Mouse (Mus musculus) cerebellum, adult 11-12 months (tissue): ENCODE data around the gene Gm47985.
"Not testable (repeated sequence)": the region's sequence is repeated elsewhere in the genome, so short reads cannot be mapped to it uniquely, and the experiment has no call there.

Experiments
- DNase-seq: peaks from one replicate; pipeline ENCODE4 v3.0.0; 2022

The Gm47985 gene

DNA sequence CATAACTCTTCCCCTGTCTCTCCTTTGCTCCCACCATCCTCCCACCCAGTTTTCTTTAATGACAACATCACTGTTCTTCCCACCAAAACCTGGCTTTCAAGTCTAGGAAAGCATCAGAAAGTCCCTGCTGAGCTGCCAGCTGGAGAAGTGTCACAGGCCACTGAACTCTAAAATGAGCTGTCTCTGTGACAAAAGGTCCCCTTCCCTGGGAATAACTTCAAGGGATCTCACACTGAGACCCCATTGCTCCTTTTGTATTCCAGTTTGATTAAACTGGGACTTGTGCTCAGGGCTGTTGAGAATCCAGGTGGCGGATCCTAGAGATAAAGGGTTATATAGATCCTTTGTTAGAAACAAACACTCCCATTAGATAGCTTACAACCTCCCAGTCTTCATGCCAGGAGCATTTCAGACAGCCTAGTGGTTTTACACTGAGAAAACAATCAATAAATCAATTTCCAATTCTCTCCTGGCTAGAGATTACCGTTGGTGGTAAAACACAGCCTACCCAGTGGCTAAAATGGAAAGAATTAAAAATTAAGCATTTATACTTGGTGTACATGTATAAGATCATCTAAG lies 3.7 kb upstream of the Gm47985 start:
- DNase-seq: no peak

DNA sequence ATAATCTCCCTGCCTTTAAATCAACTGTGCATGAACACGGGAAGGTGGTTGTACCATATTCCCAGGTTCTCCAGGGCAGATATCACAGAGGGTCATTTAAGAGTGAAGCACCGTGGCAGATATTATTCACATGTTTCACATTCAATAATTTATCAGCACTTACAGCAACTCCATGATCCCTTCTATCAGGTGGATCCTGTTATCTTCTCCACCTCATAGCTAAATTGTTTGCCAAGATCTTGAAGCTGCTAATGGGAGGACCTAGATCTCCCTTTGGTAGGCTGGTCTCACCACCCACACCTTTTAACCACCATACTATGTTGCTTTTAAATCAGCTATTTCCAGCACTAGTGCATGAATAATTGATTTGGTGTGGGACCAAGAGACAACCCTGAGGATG lies 2.2 kb upstream of the Gm47985 start:
- no peak for DNase-seq

DNA sequence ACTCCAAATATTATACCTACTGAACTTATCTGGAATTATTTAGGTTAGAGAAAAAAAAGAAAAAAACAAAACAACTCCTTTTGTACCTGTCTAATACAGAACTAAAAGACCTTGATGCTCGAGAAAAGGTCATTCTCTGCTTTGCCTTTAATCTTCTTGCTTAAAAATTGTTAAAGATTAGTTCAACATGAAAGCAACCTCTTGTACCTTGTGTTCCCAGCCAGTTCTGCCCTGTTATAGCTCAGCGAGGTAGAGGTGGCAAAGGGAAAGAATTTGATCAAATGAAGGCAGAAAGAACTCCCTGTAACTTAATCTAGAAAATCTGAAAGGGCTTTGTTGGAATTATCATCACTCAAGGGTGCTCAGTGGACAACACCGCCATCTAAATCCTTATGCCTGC lies 3.8 kb downstream of the Gm47985 start:
- DNase-seq: not testable (repeated sequence)

DNA sequence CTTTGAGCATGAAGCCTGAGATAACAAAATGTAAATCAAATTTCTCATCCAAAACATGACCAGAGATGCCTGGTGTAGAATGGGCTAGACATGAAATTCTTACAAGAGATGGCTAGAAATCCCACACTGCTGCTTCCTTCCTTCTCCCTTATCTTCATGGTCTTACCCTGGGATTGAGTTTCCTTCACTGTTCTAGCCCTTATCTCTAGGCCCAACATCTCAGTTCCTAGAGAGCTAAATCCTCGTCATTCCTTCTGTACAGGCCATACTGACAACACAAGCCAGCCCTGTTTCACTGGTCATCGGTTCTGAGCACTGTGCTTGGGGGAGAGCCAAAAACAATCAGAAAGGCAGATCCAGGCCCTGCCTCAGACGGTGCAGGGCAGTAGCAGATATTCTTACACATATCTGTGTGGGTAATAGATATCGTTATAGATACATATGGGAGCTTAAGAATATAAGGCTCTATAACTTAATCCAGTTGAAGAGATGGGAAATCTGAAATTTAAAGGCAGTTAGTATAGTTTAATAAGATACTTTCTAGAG lies 4.6 kb downstream of the Gm47985 start:
- DNase-seq: not testable (repeated sequence)

DNA sequence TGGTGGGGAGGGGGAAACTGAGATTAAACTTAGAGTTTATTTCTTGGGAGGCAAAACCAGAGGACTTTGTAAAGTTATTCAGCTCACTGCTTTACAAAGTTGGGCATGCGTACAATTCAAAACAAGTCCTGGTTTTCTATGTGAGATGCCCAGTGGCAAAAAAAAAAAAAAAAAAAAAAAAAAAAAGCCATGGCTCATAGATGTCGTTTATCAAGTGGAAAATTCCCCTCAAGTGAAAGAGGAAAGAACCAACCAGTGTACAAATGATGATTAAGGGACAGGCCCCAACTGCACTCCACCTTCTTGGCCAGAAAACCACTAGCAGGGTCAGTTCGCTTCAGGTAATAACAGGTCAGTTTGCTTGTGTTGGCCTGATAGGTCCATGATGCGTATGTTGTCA lies 6.1 kb downstream of the Gm47985 start:
- no peak for DNase-seq

DNA sequence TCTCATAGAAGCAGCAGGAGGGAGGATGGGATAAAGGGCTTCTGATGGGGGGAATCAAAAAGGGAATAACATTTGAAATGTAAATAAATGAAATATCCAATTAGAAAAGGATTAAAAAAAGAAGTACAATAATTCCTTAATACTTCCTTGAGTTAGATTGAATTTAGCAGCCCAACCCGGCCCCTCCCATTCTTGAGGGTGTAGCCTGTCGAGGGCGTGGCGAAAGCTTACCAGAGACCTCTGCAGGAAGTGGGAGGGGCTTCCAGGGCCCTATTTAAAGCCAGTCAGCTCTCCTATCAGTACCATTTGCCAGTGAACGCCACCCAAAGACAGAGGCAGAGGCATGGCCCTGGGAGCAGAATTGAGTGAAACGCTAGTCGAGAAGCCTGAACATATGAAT lies 9.7 kb downstream of the Gm47985 start, which contains the start of gene Gm8947:
Gm8947 (plus strand) TSS at position 302 of the 400 bp plus-strand sequence.
- DNase-seq: not testable (repeated sequence)

DNA sequence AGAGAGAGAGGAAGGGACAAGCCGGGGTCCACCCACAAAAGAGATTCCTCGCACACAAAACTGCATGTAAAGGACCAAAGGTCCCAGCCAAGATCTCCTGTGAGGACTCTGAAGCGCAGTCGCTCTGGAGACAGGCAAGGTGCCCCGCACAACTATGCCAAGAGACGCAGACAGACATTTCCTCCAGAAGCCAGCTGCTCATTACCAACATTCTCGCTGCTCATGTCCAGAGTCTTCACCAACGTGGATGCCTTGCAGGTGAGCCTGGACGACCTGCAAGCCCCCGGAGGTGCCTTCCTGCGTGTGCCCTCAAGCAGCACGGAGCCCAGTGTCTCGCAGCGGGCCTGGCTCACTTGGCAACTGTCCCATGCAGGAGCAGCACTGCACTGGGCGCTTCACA lies 10.4 kb downstream of the Gm47985 start:
- not testable (repeated sequence) for DNase-seq

DNA sequence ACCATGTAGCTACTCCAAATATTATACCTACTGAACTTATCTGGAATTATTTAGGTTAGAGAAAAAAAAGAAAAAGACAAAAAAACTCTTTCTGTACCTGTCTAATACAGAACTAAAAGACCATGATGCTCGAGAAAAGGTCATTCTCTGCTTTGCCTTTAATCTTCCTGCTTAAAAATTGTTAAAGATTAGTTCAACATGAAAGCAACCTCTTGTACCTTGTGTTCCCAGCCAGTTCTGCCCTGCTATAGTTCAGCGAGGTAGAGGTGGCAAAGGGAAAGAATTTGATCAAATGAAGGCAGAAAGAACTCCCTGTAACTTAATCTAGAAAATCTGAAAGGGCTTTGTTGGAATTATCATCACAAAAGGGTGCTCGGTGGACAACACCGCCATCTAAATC lies 13.6 kb downstream of the Gm47985 start:
- DNase-seq: not testable (repeated sequence)

DNA sequence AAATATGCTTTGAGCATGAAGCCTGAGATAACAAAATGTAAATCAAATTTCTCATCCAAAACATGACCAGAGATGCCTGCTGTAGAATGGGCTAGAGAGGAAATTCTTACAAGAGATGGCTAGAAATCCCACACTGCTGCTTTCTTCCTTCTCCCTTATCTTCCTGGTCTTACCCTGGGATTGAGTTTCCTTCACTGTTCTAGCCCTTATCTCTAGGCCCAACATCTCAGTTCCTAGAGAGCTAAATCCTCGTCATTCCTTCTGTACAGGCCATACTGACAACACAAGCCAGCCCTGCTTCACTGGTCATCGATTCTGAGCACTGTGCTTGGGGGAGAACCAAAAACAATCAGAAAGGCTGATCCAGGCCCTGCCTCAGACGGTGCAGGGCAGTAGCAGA lies 14.4 kb downstream of the Gm47985 start:
- DNase-seq: not testable (repeated sequence)

DNA sequence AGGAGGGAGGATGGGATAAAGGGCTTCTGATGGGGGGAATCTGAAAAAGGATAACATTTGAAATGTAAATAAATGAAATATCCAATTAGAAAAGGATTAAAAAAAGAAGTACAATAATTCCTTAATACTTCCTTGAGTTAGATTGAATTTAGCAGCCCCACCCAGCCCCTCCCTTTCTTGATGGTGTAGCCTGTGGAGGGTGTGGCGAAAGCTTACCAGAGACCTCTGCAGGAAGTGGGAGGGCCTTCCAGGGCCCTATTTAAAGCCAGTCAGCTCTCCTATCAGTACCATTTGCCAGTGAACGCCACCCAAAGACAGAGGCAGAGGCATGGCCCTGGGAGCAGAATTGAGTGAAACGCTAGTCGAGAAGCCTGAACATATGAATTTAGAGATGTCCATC lies 15.8 kb downstream of the Gm47985 start, which contains the start of gene Gm47995:
Gm47995 (plus strand) TSS at position 329 of the 400 bp plus-strand sequence.
- not testable (repeated sequence) for DNase-seq

DNA sequence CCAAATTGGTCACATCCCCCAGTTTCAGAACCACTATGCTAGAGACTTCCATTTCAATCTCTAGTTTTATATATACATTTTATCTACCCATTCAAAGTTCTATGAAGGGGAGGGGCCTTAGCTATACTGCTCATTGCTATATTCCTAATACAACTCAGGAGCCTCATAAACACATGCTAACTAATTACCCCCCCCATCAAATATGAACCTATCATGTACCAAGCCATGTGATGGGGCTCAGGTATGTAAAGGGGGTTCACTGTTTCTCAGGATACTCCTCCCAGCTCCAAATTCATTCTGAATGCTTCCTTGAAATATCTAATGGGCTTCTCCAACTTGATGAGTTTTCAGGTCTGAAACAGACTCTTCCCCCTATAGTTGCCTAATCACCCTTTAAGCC lies 18.3 kb downstream of the Gm47985 start:
- not testable (repeated sequence) for DNase-seq

DNA sequence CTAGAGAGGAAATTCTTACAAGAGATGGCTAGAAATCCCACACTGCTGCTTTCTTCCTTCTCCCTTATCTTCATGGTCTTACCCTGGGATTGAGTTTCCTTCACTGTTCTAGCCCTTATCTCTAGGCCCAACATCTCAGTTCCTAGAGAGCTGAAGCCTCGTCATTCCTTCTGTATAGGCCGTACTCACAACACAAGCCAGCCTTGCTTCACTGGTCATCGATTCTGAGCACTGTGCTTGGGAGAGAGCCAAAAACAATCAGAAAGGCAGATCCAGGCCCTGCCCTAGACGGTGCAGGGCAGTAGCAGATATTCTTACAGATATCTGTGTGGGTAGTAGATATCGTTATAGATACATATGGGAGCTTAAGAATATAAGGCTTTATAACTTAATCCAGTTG lies 20.4 kb downstream of the Gm47985 start:
- DNase-seq: not testable (repeated sequence)

DNA sequence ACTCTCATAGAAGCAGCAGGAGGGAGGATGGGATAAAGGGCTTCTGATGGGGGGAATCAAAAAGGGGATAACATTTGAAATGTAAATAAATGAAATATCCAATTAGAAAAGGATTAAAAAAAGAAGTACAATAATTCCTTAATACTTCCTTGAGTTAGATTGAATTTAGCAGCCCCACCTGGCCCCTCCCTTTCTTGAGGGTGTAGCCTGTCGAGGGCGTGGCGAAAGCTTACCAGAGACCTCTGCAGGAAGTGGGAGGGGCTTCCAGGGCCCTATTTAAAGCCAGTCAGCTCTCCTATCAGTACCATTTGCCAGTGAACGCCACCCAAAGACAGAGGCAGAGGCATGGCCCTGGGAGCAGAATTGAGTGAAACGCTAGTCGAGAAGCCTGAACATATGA lies 21.5 kb downstream of the Gm47985 start, which contains the start of gene 3110040M04Rik:
3110040M04Rik (plus strand) TSS at position 304 of the 400 bp plus-strand sequence.
- DNase-seq: not testable (repeated sequence)

DNA sequence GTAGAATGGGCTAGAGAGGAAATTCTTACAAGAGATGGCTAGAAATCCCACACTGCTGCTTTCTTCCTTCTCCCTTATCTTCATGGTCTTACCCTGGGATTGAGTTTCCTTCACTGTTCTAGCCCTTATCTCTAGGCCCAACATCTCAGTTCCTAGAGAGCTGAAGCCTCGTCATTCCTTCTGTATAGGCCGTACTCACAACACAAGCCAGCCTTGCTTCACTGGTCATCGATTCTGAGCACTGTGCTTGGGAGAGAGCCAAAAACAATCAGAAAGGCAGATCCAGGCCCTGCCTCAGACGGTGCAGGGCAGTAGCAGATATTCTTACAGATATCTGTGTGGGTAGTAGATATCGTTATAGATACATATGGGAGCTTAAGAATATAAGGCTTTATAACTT lies 26.2 kb downstream of the Gm47985 start:
- not testable (repeated sequence) for DNase-seq

DNA sequence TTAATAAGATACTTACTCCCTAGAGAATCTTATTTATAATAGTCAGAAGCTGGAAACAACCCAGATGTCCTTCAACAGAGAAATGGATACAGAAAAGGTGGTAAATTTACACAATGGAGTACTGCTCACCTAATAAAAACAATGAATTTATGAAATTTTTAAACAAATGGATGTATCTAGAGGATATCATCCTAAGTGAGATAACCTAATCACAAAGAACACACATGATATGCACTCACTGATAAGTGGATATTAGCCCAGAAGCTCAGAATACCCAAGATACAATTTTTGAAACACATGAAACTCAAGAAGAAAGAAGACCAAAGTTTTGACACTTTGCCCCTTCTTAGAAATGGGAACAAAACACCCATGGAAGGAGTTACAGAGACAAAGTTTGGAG lies 26.6 kb downstream of the Gm47985 start:
- DNase-seq: not testable (repeated sequence)

DNA sequence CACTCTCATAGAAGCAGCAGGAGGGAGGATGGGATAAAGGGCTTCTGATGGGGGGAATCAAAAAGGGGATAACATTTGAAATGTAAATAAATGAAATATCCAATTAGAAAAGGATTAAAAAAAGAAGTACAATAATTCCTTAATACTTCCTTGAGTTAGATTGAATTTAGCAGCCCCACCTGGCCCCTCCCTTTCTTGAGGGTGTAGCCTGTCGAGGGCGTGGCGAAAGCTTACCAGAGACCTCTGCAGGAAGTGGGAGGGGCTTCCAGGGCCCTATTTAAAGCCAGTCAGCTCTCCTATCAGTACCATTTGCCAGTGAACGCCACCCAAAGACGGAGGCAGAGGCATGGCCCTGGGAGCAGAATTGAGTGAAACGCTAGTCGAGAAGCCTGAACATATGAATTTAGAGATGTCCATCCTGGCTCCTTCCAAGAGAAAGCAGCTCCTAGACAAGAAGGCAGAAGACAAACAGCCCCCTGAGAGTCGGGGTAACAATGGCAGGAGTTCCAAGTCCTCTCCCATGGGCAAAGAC lies 27.6 kb downstream of the Gm47985 start, which contains the start of gene Gm47996:
Gm47996 (plus strand) TSS at position 308 of the 532 bp plus-strand sequence.
- DNase-seq: not testable (repeated sequence)

DNA sequence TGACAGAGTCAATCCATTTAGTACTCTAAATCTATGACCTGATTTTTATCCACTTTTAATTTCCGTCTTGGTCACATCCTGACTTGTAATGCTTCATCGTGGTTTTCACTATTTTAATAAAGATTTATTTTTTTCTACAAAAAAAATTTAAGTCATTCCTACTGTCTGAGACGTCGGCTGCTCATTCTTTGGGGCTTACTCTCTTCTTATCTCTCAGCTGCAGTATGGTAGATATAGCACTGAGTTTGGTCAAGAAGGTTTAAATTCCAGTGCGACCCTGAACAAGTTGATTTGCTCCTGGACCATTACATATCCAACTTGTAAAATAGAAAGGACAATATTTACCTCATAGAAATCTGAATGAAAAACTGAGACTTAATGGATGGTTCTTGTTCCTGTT lies 29.3 kb downstream of the Gm47985 start:
- not testable (repeated sequence) for DNase-seq

DNA sequence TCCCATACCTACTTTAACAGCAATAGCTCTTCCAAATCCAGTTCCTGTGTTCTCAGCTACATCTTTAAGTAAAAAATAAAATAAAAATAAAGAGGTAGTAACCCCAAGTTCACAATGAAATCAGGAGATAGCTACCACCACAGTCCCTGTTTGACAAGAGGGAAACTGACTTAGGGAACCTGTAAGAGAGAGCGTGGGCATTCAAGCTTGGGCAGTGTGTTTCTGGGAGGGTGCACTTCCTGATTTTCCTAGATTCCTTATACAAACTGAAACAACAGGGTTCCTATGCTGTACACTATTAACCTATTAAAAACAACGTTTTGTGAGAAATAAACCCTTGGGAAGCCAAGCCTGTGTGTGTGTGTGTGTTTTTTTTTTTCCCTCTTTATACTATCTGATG lies 32.5 kb downstream of the Gm47985 start:
- DNase-seq: no peak

DNA sequence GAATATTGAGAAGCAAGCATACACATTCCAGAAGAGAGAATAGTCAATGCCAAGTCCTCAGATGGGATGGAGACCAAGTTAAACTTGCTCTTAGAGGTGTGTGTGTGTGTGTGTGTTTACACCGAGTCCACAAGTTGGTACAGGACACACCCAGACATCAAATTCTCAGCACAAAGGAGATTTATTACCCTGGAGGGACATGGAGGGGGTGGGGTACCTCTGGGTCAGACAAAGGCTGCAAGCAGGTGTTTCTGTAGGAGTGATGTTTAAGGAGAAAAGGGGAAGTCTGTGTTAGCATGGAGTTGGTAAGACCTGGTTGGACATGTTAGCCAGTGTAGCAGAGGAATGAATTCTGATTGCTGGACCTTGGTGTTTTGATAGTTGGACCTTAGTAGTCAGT lies 33.6 kb downstream of the Gm47985 start:
- no peak for DNase-seq

DNA sequence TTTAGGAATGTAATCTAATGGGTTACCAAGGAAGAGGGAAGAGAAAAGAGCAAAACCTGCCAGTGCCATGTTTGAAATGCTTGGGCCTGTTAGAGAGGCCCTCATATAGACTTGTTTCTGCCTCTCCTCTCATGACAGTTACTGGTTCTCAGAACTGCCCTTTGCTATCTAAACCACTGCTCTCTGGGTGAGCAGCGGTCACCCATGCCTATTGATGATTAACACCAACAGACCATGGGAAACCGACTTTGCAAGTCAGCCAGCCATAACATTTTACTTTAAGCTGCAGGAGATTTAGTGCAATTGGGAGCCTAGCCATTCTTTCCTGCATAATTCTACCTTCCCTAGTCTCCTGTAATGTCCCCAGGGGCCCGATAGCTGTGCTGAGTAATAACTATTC lies 34.1 kb downstream of the Gm47985 start:
- DNase-seq: no peak

DNA sequence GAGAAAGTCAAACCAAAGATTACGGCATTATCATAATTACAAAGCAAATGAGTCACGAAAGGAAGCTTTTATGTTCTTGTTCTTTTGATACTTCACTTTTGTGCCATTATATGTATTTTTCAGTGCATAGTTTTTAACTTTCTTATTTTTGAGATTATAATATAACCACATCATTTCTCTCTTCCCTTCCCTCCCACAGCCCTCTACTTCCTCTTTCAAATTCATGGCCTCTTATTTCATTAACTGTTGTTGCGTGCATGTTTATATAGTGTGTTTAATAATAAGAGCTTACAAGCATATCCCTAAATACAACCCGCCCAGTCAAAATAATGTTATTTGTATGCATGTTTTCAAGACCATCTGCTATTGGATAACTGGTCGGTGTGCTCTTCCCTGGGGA lies 36.7 kb downstream of the Gm47985 start:
- no peak for DNase-seq

DNA sequence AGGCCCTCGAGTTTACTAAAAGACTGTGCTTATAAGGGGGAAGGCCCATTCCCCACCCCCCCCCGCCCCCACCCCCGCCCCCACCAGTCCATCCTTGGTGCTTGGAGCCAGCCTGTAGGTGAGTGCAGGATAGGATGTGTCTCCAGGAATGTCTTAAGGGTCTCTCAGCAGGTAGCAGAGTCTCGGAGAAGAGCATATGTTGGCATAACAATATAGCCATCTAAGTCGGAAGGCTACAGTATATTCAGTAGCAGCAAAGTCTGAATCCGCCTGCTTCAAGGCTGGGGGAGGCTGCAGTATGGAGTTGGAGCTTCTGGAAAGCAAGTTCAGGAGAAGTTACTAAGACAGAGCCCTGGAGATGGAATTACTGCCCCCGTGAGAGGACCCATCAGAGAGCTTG lies 37.8 kb downstream of the Gm47985 start:
- no peak for DNase-seq

DNA sequence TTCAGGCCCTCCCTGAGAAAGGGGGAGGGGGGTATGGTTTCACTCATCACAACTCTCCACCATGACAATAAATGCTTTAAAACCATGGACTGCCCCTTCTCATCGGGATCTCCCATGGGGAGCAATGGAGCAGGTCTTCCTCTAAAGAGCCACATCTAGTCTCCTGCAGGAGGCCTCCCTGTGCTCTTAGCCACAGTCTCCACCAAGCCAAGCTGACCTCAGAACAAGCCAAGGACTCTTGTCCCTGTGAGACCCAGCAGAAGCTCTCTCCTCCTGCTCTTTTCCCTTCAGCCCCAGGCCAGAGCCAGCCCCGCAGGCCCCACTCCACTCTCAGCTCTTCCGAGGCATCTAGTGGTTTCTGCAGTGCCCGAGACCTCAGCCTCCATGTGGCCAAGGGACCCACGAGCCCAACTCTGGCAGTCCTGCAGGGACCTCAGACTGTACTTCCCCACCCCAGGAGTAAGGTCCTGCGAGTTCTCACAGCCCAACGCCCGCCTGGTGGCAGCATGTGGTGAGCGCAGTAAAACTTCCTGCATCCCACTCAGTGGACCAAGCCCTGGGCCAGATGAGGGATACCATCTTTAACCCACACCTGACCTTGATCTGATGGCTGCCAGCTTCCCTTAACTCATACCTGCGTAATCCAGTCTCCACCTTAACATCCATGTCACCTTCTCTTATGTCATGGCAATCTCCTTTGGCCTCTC lies 40.4 kb downstream of the Gm47985 start:
- no peak for DNase-seq

DNA sequence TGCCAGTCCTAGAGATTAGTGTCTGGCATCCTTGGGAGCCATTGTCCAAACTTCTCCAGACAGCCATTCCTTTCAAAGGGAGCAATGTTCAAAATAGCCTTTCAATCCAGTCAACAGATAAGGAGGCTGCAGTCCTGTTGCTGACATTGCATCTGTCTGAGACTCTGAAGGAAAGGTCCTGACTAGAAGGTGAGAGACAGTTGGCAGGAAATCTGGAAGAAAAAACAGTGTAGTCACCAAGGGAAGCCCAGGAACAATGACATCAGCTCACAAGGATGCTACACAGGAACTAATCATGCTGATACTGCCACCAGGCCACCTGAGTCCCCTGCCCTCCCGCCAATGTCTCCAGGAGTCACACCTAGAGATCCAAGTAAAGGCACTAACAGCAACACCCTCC lies 41.0 kb downstream of the Gm47985 start:
- DNase-seq: no peak
